Mouse (Mus musculus) R1 (cell line): ENCODE measurements around the gene Fam166a.

Source experiments
- DNase-seq: peaks from one replicate; pipeline ENCODE4 v3.0.0-alpha.2; 2018; ENCODE audit warnings: low read depth, low spot score

Fam166a gene

DNA sequence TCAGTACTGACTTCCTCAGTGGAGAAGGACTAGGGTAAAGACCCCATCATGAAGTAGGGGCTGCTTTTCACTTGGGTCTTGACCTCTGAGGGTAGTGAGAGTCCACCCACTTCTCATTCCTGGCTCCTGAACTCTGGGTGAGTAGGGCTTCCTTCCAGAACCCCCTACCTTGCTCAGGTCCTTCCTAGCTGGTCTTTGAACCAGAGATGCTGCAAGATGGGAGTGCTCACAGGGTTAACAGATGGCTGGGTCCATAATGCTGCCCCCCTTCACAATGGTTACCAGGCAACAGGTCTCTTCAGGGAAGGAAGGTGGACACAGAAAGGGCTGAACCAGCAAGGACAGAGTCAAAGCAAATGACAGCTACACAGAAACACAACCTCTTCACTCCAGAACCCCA is at the start of gene Fam166a:
TSS of gene Fam166a (plus strand) at position 301 of the 400 bp plus-strand sequence.
- DNase-seq = no peak

DNA sequence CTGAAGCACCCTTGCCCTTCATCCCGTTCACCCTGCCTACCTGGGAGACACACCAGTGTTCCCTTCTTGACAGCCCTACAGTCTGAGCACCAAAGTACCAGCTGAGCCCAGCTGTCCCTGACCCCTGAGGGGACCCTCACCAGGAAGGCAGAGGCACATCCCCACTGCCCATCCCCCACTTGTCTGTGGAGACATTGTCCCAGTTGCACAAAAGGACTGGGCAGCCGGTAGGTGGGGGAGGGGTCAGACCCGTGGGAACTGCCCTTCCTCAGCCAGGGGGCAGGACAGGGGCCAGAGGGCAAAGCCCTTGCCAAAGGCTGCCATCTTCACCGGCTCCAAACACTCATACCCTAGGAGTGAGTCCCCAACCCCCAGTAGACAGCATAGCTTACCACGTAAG is 48.8 kb upstream of the Fam166a start:
- DNase-seq = no peak

DNA sequence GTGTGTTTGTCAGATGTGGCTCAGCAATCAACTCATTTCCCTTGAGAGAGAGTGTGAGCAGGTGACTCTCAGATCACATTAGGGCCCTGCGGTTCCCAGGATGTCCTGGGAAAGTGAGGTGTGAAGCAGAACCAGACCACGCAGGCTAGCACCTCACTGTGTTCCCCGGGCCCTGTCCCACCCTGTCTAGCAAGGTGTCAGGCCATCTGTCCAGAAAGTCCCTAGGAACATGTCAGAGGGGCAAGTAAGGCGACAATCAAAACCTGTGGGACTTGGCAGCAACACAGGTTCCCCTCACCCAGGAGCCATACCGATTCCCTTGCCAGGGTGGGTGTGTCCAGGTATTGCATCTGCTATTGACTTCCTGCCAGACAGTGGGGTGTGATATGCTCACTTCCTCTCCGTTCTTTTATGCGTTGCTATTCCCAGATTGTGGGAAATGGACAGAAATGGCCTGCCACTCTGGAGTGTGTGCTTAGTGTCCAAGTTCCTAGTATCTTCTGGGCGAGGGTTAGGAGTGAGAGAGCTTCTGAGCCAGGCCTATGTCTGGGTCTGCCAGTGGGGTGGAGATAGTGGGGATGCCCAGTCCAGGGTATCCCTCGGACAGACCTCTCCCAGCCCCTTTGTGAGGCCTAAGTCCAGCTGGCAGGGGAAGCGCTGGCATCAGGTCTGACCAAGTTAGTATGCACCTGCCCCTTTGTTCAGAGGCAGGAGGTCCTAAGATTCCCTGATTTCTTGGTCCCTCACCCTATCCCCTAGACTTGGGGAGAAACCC is 48.0 kb upstream of the Fam166a start:
- no peak for DNase-seq

GRCm38 (mm10) chr2:25171101-25171768 is 47.3 kb upstream of the Fam166a start:
- no peak for DNase-seq

DNA sequence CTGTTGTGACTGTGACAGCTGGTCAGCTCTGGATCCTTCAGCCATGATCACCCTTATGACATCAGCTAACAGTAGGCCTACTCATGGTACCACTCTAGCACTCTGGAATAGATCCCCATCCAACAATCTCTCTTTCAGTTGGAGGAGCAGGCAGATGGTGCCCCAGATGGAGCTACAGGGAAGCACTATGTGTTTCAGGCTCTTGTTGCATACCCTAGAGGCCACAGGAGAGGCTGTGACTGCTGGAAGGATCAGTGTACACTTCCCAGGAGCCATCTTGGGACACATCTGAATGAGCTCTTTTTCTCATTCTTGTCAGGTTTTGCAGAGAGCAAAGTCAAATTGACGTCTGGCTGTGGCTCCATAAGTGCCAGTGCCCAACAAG is 46.8 kb upstream of the Fam166a start:
- no peak for DNase-seq

GRCm38 (mm10) chr2:25172629-25173028 is 45.9 kb upstream of the Fam166a start:
- no peak for DNase-seq

DNA sequence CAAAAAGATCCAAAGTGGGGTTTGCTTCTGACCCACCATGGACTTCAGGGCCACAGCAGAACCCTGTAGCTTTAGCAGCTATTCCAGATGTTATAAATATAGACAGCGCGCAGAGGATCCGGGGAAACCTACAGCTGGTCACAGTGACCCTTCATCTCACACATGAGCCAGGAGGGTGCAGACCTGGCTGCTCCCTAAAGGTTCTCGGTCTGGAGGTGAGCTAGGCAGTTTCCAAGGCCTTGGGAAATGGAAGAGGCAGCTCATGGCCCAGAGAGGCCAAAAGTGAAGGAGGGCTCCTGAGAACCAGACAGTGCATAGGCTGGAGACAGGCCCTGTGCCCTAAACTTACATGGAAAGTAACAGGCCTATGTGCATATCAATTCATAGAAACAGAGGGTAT is 44.7 kb upstream of the Fam166a start:
- no peak for DNase-seq

DNA sequence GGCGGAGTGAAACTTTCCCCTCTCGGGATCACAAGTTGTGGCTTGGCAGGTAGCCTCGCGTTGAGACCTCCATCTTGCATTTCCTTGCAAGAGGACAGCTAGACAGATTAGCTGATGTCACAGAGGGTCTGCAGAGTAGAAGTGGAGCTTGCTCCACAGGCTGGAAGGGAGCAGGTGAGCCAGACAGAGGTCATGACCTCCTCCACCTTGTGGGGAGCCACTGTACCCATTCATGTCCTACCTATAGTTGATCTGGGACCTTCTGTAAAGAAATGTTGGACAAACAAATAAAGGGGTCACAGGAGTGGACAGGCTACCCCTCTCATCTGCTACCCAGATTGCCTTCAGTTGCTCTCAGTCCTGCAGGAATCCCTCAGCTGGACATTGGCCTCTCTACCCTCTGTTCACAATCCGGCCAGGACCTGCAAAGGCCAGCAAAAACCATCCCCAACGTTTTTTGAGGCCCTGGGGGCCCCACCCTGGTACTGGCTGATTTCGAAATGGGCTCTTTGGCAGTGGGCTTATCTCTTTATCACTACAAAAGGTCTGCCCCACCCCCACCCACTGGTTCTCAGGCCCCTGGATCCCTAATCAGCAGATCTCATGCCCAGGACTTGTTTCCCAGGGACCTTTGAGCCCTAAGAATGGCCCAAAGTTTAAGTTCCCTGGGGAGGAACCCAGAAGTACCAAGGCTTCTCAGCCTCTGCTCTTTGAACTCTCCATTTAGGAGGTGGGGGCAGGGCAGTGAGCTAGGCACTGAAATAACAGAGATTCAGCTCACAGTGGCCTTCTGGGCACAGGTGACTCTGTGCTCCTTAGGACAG is 43.5 kb upstream of the Fam166a start:
- DNase-seq = no peak

DNA sequence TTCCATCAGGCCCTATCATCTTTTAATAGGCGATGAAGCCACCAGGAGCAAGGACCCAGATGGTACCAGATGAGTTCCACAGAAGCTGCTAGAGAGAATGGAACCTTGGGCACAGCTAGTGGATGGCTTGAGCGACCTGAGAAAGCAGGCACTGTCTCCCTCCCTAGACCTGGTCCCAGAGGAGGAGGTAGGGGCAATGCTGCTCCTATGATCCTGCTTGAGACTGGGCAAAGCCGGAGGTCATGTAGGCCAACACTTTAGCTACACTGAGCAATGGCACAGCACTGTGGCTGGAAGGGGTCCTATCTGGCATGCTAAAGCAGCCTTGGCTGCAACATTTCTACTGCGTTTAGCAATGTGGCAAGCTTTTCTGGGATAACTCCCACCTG is 42.9 kb upstream of the Fam166a start:
- DNase-seq = no peak

DNA sequence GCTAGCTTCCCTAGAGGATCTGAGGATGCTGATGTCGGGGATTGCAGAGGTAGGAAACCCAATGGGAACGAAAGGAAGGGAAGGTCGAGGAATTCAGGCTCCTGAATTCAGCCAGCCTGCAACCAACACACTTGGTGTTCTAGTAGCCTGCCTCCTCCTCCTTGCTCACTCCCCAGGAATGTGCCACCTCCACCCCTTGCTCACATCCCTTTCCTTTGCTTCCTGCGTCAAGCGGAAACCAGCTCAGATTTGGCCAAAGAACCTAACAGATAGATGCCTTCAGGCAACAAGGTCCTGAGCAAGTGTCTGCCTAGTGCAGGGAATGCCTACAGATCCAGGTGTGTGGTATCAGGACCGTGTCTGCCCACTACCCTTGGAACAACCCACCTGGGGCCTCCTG is 42.0 kb upstream of the Fam166a start:
- DNase-seq = no peak

DNA sequence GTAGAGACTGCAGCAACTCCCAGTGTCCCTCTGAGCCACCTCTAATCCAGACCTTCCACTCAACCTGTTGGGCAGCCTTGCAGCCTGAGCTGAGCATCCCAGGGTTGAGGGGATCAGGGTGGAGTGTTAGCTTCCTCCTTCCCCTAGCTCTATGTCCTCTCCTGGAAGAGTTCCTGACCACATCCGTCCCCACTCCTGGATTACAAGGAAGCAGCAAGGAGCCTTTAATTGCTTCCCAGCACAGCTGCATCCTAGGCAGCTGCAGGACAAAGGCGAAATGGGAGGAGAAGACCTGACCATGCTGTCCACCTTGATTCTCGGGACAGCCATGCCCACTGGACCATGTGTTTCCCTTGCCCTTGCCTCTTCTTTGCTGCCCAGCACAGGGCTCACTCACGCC is 41.5 kb upstream of the Fam166a start:
- DNase-seq = no peak

GRCm38 (mm10) chr2:25177685-25178084 is 40.9 kb upstream of the Fam166a start:
- no peak for DNase-seq

GRCm38 (mm10) chr2:25178285-25178972 is 40.1 kb upstream of the Fam166a start:
- DNase-seq = no peak

GRCm38 (mm10) chr2:25179566-25180217 is 38.9 kb upstream of the Fam166a start:
- DNase-seq = no peak

- DNase-seq = peak; percentile 95
Measured at GRCm38 (mm10) chr2:25180478-25180903, 38.1 kb upstream of the Fam166a start, which contains the start of gene Nrarp. TSS of gene Nrarp (plus strand) at chr2:25180758.

DNA sequence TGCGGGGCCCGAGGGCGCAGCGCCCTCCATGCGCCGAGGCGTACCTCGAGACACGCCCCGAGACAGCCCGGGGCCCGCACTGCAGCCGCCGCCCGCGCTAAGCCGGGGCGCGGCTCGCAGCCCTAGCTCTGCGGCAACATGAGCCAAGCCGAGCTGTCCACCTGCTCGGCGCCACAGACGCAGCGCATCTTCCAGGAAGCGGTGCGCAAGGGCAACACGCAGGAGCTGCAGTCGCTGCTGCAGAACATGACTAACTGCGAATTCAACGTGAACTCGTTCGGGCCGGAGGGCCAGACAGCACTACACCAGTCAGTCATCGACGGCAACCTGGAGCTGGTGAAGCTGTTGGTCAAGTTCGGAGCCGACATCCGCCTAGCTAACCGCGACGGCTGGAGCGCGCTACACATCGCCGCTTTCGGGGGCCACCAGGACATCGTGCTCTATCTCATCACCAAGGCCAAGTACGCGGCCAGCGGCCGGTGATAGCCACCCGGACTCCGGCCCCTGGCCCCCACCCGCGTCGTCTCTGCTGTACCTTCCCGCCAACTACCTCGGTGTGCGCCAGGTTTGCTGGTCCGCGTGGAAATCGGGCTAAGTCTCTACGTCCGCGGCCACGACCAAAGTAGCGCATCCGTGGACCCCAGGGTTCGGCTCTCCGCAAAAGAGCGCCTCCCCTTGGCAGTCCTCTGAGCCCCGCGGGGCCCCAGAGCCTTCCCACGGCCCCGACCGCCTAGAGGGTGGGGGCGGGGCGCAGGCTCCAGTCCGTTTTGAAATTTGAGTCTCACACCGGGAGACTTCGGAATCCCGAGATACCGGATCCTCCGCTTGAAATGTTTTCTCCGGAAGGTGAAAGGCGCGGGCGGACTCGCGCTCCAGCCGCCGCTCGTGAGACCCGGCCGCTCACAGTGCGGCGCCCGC is 37.3 kb upstream of the Fam166a start:
- DNase-seq = peak; percentile 82

- peak; percentile 57 for DNase-seq
Measured at GRCm38 (mm10) chr2:25181891-25182397, 36.6 kb upstream of the Fam166a start.

GRCm38 (mm10) chr2:25182664-25183063 is 35.9 kb upstream of the Fam166a start:
- no peak for DNase-seq

DNA sequence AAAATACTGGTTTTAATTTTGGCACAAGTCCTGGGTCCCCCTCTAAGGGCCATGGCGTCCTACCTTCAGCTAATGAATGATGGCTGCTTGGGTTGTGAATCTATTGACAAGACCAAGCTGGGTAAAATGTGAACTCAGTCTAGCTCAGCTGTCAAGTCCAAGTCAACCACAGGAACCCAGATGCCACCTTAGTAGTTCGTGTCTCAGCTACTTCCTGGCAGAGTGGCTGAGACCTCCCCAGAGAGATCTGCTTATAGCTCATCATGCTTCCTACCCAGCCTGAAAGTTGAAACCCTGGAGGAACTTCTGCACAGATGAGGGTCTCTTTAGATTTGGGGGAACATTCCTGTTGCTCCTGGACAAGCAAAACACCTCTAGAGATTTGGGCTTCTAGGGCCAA is 35.2 kb upstream of the Fam166a start:
- DNase-seq = no peak

- no peak for DNase-seq
Measured at GRCm38 (mm10) chr2:25184496-25184895, 34.0 kb upstream of the Fam166a start.
